19 mouse cellular contexts compared by ENCODE assay signal in the genomic region with DNA sequence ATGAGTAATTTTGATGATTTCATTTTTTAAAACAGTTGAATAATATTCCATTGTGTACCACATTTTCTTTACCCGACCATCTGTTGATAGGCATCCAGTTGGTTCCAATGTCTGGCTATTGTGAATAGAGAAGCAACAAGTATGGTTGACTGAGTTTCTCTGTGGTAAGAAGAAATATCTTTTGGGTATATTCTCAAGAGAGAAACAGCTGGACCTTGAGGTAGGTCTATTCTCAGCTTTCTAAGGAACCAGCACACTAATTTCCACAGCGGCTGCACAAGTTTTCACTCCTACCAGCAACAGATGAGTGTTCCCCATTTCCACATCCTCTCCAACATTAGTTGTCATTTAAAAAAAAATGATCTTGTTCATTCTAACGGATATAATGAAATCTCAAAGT.
DNase-seq lines count a peak whose midpoint lies in the region; ATAC-seq and TF ChIP-seq lines count a peak whose summit lies in the region.
"Had no signal": no experiment of that assay in that cellular context is flagged by ENCODE, and none has a peak within 500 bp of the region (broad histone marks: within the 10 kb centered on the region; RNA-seq: fewer than 3 reads in every experiment).

No protein-coding gene starts in this region.

- no peaks in the 10 kb centered on the region for H3K36me3 ChIP-seq in forebrain, embryonic 10.5 days (replicated peaks)
- no peaks in the 10 kb centered on the region for H3K36me3 ChIP-seq in forebrain, embryonic 16.5 days (ENCODE audit: control insufficient read depth, insufficient read depth)
- H3K36me3 ChIP-seq in CH12.LX (replicated peaks in 1 of 2; ENCODE audit: control insufficient read depth in 1 of 2, insufficient read depth in 1 of 2, low read length in 1 of 2), result no peaks in the 10 kb centered on the region
- H3K36me3 ChIP-seq: G1E had no signal

- H3K79me2 ChIP-seq in CH12.LX (replicated peaks; ENCODE audit: control insufficient read depth, extremely low read depth, insufficient read depth, poor library complexity, severe bottlenecking), result no peaks in the 10 kb centered on the region

- TF ChIP-seq RAD21 in CH12.LX (IDR thresholded peaks at IDR 0.05; ENCODE audit: low read depth, low read length), result no peak; the same call in 1 of the 2 replicates

- no peak for TF ChIP-seq CTCF in CH12.LX (conservative IDR thresholded peaks at IDR 0.05 in 1 of 2, IDR thresholded peaks at IDR 0.05 in 1 of 2; ENCODE audit: low read depth in 2 of 2, low read length in 2 of 2)

- in situ Hi-C loops in CH12.LX (cut with MboI; ENCODE audit: low pct_ligation_motif_present, low pct_unique_long_range_greater_than_20kb, low sequenced_read_pairs), result no loop called here

- DNase-seq in forebrain, embryonic 10.5 days (ENCODE audit: extremely low spot score, low spot score), result peak; percentile 2
- peak; percentile 66 for DNase-seq in CH12.LX (ENCODE audit: extremely low read depth)
- DNase-seq in layer of hippocampus, adult 8-10 months (ENCODE audit: low spot score in 2 of 2), result no peak
- DNase-seq: adrenal gland, adult 2 months; adrenal gland, adult 8-10 months; adrenal gland, postnatal 10 days; adrenal gland, postnatal 14 days; adrenal gland, postnatal 25 days; adrenal gland, postnatal 36 days; B cell, adult 2 months; cerebellum, adult 11 months; cerebellum, adult 11-12 months; cerebellum, adult 18-20 months; cerebellum, adult 2 months had no signal

- H3K4me3 ChIP-seq in forebrain, embryonic 10.5 days, result no peak overlapping the region
- H3K4me3 ChIP-seq in forebrain, embryonic 16.5 days (replicated peaks; ENCODE audit: low read length), result no peak overlapping the region
- H3K4me3 ChIP-seq in CH12.LX (replicated peaks in 1 of 3; ENCODE audit: low read depth in 2 of 3, low read length in 2 of 3, poor library complexity in 1 of 3), result no peak overlapping the region

- no peak overlapping the region for H3K4me2 ChIP-seq in forebrain, embryonic 16.5 days (ENCODE audit: low read length)
- no peak overlapping the region for H3K4me2 ChIP-seq in CH12.LX (ENCODE audit: insufficient read depth, low read depth, poor library complexity, severe bottlenecking)

- TF ChIP-seq EP300 in CH12.LX (IDR thresholded peaks at IDR 0.05; ENCODE audit: low read length), result peak; percentile 88

- TF ChIP-seq POLR2A in CH12.LX (IDR thresholded peaks at IDR 0.05; ENCODE audit: low read depth, low read length), result no peak

- WGBS in forebrain, embryonic 10.5 days, result 93% methylated on average over 3 of the region's 3 CpGs
- WGBS in forebrain, embryonic 16.5 days, result 90% methylated on average over 3 of the region's 3 CpGs

- no peak overlapping the region for H3K27ac ChIP-seq in forebrain, embryonic 10.5 days
- H3K27ac ChIP-seq in forebrain, embryonic 16.5 days (ENCODE audit: low read length), result no peak overlapping the region
- no peak overlapping the region for H3K27ac ChIP-seq in CH12.LX (ENCODE audit: insufficient read depth, low read depth)

- H3K9me3 ChIP-seq in forebrain, embryonic 10.5 days, result no peaks in the 10 kb centered on the region
- no peaks in the 10 kb centered on the region for H3K9me3 ChIP-seq in forebrain, embryonic 16.5 days (ENCODE audit: control insufficient read depth, low read length)
- H3K9me3 ChIP-seq in CH12.LX (replicated peaks; ENCODE audit: low read length), result no peaks in the 10 kb centered on the region

- dilution Hi-C loops in CH12.LX (cut with MboI; ENCODE audit: extremely low pct_ligation_motif_present, extremely low pct_unique_long_range_greater_than_20kb, low sequenced_read_pairs), result no loop called here

- no peak for ATAC-seq in forebrain, embryonic 16.5 days
- ATAC-seq: activated CD4-positive, CD25-positive, alpha-beta regulatory T cell, adult 4 months; CD4-positive, CD25-positive, alpha-beta regulatory T cell, adult 4 months; Patski had no signal

- no peak overlapping the region for H3K9ac ChIP-seq in forebrain, embryonic 16.5 days (replicated peaks; ENCODE audit: low read depth, low read length)
- H3K9ac ChIP-seq in CH12.LX (ENCODE audit: insufficient read depth, low read depth), result no peak overlapping the region

- H3K27me3 ChIP-seq in forebrain, embryonic 10.5 days (ENCODE audit: poor library complexity, severe bottlenecking), result no peaks in the 10 kb centered on the region
- H3K27me3 ChIP-seq in forebrain, embryonic 16.5 days (replicated peaks; ENCODE audit: control insufficient read depth, insufficient read depth, low read length), result no peaks in the 10 kb centered on the region
- H3K27me3 ChIP-seq in CH12.LX (replicated peaks), result no peaks in the 10 kb centered on the region
- H3K27me3 ChIP-seq: Patski had no signal

- no peaks in the 10 kb centered on the region for H3K4me1 ChIP-seq in forebrain, embryonic 10.5 days
- H3K4me1 ChIP-seq in forebrain, embryonic 16.5 days (replicated peaks; ENCODE audit: control insufficient read depth, insufficient read depth, low read length), result no peaks in the 10 kb centered on the region
- H3K4me1 ChIP-seq in CH12.LX (ENCODE audit: control insufficient read depth in 1 of 2, insufficient read depth in 2 of 2), result peaks cover 2 to 31% of the 10 kb centered on the region in 2 experiments; a peak in 3 of 4 replicates

TF ChIP-seq in CH12.LX, 34 proteins besides CTCF, POLR2A, EP300 and RAD21:
- TF ChIP-seq ZNF384 (IDR thresholded peaks at IDR 0.05; ENCODE audit: low read depth, low read length), result peak; percentile 44; the same call in 1 of the 2 replicates
- TF ChIP-seq UBTF (IDR thresholded peaks at IDR 0.05; ENCODE audit: low read depth, low read length), result no peak
- no peak for TF ChIP-seq MYC (IDR thresholded peaks at IDR 0.05; ENCODE audit: low read depth, low read length)
- TF ChIP-seq BHLHE40 (IDR thresholded peaks at IDR 0.05; ENCODE audit: low read depth, low read length), result peak; percentile 50
- no peak for TF ChIP-seq ZC3H11A (IDR thresholded peaks at IDR 0.05; ENCODE audit: low read depth, low read length)
- TF ChIP-seq MEF2A (IDR thresholded peaks at IDR 0.05; ENCODE audit: borderline replicate concordance, low read depth, low read length), result peak; percentile 70; the same call in 1 of the 2 replicates
- TF ChIP-seq IRF4 (IDR thresholded peaks at IDR 0.05; ENCODE audit: low read depth, low read length), result peak; percentile 37; the same call in 1 of the 2 replicates
- no peak for TF ChIP-seq RCOR1 (conservative IDR thresholded peaks at IDR 0.05; ENCODE audit: low read depth, low read length)
- TF ChIP-seq CHD1 (IDR thresholded peaks at IDR 0.05; ENCODE audit: low read depth, low read length), result no peak
- TF ChIP-seq MXI1 (IDR thresholded peaks at IDR 0.05; ENCODE audit: low read depth, low read length), result no peak
- TF ChIP-seq ETS1 (conservative IDR thresholded peaks at IDR 0.05; ENCODE audit: low read depth, low read length), result peak; percentile 83
- TF ChIP-seq POLR2AphosphoS2 (IDR thresholded peaks at IDR 0.05; ENCODE audit: low read depth, low read length), result no peak
- TF ChIP-seq MAFK (IDR thresholded peaks at IDR 0.05; ENCODE audit: insufficient replicate concordance, low read length), result 0 out of 2 replicates have a peak, but pooled peaks have one; percentile 37
- TF ChIP-seq MAX (IDR thresholded peaks at IDR 0.05; ENCODE audit: low read length), result no peak
- no peak for TF ChIP-seq JUND (conservative IDR thresholded peaks at IDR 0.05; ENCODE audit: low read depth, low read length)
- no peak for TF ChIP-seq PAX5 (IDR thresholded peaks at IDR 0.05; ENCODE audit: low read length)
- TF ChIP-seq CHD2 (IDR thresholded peaks at IDR 0.05; ENCODE audit: low read length), result 0 out of 2 replicates have a peak, but pooled peaks have one; percentile 30
- no peak for TF ChIP-seq E2F4 (IDR thresholded peaks at IDR 0.05; ENCODE audit: insufficient replicate concordance, low read depth, low read length)

Comparison
In these comparisons a context has a peak if more than half of its experiments do, and no peak if none do; other contexts are left out.
1. DNase-seq: peak in forebrain, embryonic 10.5 days (single experiment) and CH12.LX (single experiment); none in layer of hippocampus, adult 8-10 months (0 of 2).